Mouse (Mus musculus): Measurements from ENCODE around the gene Fus. TPM values are rescaled to one million over a fixed set of nuclear protein-coding genes. Genes with fewer than 3 reads are reported as not detected.

The Fus gene
- polyA plus RNA-seq (2015; fragmentation: Nextera tagmentation; extraction: Ambion mirVana) = 421 and 440 TPM in 2 replicates

DNA sequence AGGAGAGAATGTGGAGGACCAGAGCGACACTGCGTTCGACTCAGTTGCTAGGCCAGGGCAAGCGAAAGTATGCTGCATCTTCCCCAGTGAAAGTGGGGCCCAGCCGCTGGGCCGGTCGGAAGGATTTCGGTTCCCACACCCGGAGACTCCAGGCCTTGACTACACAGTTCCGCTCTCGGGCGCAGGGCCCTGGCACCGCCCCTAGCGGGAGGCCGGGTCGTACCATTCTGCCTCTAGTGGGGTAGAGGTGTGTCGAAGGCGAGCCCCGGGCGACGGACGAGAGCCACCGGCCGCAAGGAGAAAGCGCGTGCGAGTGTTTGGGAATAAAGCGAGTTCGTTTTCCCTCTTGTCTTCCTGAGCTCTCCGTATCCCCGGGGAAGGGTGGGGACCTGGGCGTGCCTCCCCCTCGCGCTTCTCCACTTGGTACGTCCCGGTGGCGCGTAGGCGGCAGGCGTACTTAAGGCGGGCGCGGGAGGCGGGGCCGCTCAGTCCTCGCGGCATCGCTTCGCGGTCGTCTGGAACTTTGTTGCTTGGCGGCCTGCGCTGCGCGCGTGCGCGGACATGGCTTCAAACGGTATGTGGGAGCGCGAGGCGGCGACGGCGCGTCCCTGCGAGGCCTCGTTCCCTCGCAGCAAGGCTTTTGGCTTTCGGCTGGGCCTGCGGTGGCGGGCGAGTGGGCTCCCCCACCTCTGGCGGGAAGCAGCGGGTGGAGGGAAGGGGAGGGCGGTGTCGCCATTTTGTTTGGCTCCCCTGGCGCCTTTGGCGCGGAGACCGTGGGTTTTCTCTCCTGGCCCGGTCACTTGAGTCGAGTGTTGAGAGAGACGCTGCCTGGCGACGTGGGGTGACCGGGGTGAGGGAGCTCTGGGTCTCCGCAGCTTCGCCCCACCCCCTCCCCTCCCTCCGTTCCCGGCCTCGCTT is at the start of gene Fus:
Fus (plus strand) TSS at position 454 of the 918 bp plus-strand sequence.
- Histone ChIP-seq H3K4me2 (peak within 1 kb of the TSS; percentile 81), H3K9me3 (replicated peaks) (no peaks in the 10 kb centered on the region), H3K9ac (peak within 1 kb of the TSS; percentile 79), H3K4me3 (replicated peaks) (peak within 1 kb of the TSS; percentile 59), H3K27ac (peak within 1 kb of the TSS; percentile 91), H3K27me3 (no peaks in the 10 kb centered on the region), H3K36me3 (peaks cover 31% of the 10 kb centered on the region), H3K4me1 (peaks cover 23% of the 10 kb centered on the region)
- under 1% methylated on average over 92 of the region's 92 CpGs for WGBS
- peak; percentile 95 for ATAC-seq (replicated peaks; ENCODE audit: low FRiP score)

DNA sequence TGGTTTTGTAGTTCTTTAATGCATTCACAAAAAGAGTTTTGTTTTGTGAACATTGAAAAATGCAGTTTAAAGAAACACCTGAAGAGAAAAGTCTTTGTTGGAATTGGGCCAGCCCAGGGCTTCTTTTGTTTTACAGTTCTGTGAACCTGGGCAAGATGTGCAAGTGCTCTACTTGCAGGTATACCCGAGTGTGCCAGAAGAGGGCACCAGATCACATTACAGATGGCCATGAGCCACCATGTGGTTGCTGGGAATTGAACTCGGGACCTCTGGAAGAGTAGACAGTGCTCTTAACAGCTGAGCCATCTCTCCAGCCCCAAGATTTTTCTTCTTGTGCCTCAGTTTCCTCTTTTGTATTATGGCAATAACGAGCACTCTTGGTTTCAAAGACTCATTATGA is 49.1 kb upstream of the Fus start:
- no peak for ATAC-seq (replicated peaks; ENCODE audit: low FRiP score)
- no peak overlapping the region for H3K27ac ChIP-seq
- 53% methylated on average over 3 of the region's 3 CpGs for WGBS

DNA sequence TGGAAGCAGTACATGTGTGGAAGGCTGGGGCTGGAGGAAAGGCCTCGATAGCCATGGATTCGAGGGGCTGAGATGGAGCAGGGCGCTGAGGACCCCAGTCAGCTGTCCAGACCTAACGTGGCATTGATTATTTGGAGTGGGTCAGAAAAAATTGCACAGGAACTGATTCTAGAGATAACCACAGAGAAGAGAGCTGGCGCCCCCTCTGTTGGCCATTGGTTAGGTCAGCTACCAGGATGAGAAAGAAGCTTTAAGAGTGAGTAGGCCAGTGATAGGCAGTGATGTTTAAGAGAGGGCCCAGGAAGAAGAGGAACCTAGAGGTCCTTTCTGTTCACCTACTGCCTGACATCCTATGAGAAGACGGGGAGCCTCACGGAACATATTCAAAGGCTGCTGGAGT is 48.0 kb upstream of the Fus start:
- no peak overlapping the region for H3K4me3 ChIP-seq (replicated peaks)
- H3K4me1 ChIP-seq = peaks cover 5% of the 10 kb centered on the region
- peaks cover 77% of the 10 kb centered on the region for H3K36me3 ChIP-seq
- no peak overlapping the region for H3K4me2 ChIP-seq
- H3K9ac ChIP-seq = no peak overlapping the region
- WGBS = 86% methylated on average over 7 of the region's 7 CpGs
- no peaks in the 10 kb centered on the region for H3K27me3 ChIP-seq
- H3K27ac ChIP-seq = no peak overlapping the region
- no peak for ATAC-seq (replicated peaks; ENCODE audit: low FRiP score)
- H3K9me3 ChIP-seq (replicated peaks) = no peaks in the 10 kb centered on the region

More for the DNA sequence above, 49.1 kb upstream of the Fus start:
- H3K9ac ChIP-seq = no peak overlapping the region
- no peaks in the 10 kb centered on the region for H3K9me3 ChIP-seq (replicated peaks)
- peaks cover 70% of the 10 kb centered on the region for H3K36me3 ChIP-seq
- H3K4me2 ChIP-seq = no peak overlapping the region
- H3K27me3 ChIP-seq = no peaks in the 10 kb centered on the region
- no peak overlapping the region for H3K4me3 ChIP-seq (replicated peaks)
- H3K4me1 ChIP-seq = peaks cover 3% of the 10 kb centered on the region

DNA sequence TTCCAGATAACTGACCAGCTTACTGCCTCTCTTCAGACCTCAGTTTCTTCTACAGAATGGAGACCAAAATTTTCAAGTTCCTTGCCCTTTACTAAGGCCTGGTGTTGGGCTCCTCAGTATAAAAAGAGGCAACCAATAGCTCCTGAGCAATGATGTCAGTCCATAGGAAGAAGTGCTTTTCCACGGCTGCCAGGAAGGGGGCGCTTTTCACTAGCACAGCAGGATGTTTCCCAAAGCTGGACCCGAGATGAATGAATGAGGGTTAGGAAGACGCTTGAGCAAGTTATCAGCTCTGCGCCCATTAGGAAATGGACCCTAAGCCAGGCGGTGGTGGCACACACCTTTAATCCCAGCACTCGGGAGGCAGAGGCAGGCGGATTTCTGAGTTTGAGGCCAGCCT is 45.7 kb upstream of the Fus start:
- 68% methylated on average over 8 of the region's 8 CpGs for WGBS

DNA sequence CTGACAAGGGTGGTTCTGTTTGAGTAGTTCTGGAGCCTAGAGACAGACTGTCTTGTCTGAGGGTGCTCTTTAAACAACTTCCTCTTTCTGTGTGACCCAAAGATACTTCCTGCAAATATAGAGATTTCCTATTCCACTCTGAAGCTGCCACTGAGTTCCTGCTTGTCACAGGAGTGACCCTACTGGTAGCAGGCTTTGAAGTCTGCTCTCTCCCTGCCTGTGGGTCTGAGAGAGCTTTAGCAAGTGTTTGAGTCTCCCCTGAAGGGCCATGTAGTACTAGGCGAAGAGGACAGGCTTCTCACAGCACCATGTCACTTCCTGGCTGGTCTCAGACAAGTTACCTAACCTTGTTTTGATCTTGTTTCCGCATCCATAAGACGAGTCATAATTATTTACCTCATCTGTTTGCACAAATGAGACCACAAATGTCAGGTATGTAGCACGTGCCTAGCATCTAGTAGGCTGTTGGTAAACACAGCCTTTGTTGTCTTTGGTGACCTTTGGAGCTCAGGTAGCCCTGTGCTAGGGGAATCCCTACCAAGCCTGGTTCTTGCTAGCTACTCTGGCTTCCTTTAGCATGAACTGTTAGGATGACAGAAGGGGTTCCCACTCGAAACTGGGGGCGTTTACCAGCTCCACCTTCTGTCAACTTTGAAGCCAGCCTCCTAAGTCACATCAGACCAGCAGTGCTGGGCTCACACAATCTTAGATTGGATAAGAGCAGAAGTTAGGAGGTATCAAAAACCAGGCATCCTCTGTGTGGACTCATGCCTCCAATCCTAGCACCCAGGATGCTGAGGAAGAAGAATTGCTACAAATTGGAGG is 44.6 kb upstream of the Fus start:
- WGBS = 75% methylated on average over 6 of the region's 6 CpGs
- Histone ChIP-seq H3K27me3 (no peaks in the 10 kb centered on the region), H3K36me3 (peaks cover 76% of the 10 kb centered on the region), H3K27ac (peak overlapping the region; percentile 37; the same call in 1 of the 2 replicates), H3K9me3 (replicated peaks) (no peaks in the 10 kb centered on the region), H3K4me1 (peaks cover 38% of the 10 kb centered on the region), H3K4me2 (no peak overlapping the region), H3K4me3 (replicated peaks) (no peak overlapping the region), H3K9ac (no peak overlapping the region)
- ATAC-seq (replicated peaks; ENCODE audit: low FRiP score) = no peak

More for the DNA sequence above, 45.7 kb upstream of the Fus start:
- no peaks in the 10 kb centered on the region for H3K9me3 ChIP-seq (replicated peaks)
- peaks cover 26% of the 10 kb centered on the region for H3K4me1 ChIP-seq
- no peak overlapping the region for H3K9ac ChIP-seq
- H3K4me2 ChIP-seq = no peak overlapping the region
- H3K27me3 ChIP-seq = no peaks in the 10 kb centered on the region
- H3K36me3 ChIP-seq = peaks cover 78% of the 10 kb centered on the region
- no peak overlapping the region for H3K4me3 ChIP-seq (replicated peaks)
- no peak for ATAC-seq (replicated peaks; ENCODE audit: low FRiP score)
- H3K27ac ChIP-seq = no peak overlapping the region

DNA sequence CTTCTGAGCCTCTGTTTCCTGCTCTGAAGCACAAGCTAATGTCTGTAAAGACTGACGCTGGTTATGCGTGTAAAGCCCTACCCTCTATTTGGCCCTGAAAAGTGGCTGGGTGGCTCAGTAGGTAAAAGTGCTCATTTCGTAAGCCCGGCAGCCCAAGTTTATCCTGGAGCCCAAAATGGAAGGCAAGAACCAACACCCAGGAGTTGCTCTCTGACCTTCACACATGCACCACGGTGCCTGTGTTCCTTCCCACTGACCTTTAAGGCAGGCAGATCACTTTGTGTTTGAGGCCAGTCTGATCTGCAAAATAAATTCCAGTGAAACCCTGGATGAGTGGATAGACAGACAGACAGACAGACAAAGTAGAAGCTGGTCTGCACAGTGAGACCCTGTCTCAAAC is 43.5 kb upstream of the Fus start:
- H3K27ac ChIP-seq = peak overlapping the region; percentile 93
- no peak overlapping the region for H3K9ac ChIP-seq
- H3K4me2 ChIP-seq = no peak overlapping the region
- no peaks in the 10 kb centered on the region for H3K9me3 ChIP-seq (replicated peaks)
- H3K4me1 ChIP-seq = peaks cover 47% of the 10 kb centered on the region
- peaks cover 2% of the 10 kb centered on the region for H3K27me3 ChIP-seq
- no peak overlapping the region for H3K4me3 ChIP-seq (replicated peaks)
- ATAC-seq (replicated peaks; ENCODE audit: low FRiP score) = no peak
- 80% methylated on average over 5 of the region's 5 CpGs for WGBS
- H3K36me3 ChIP-seq = peaks cover 66% of the 10 kb centered on the region

DNA sequence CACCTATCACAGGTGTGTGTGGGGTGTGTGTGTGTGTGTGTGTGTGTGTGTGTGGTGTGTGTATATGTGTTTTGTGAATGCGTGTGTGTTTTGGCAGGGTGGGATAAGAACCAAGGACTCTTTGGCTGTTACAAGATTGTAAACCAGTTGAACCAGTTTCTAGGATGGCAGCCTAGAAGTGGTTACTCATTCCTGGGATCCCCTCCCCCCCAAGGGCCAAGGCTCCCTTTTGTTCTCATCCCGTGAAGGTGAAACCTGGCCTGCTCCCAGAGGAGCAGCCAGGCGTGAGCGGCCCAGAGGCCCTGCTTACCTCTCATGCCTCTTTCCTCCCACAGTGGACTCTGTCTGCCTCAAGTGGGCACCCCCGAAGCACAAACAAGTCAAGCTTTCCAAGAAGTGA is 42.0 kb upstream of the Fus start:
- H3K4me2 ChIP-seq = peak overlapping the region; percentile 8; the same call in 1 of the 2 replicates
- peaks cover 9% of the 10 kb centered on the region for H3K27me3 ChIP-seq
- no peak overlapping the region for H3K4me3 ChIP-seq (replicated peaks)
- WGBS = 36% methylated on average over 5 of the region's 5 CpGs
- H3K27ac ChIP-seq = peak overlapping the region; percentile 93
- H3K9me3 ChIP-seq (replicated peaks) = no peaks in the 10 kb centered on the region
- H3K9ac ChIP-seq = 0 out of 2 replicates have a peak overlapping the region, but pooled peaks have one; percentile 7
- peaks cover 59% of the 10 kb centered on the region for H3K4me1 ChIP-seq
- ATAC-seq (replicated peaks; ENCODE audit: low FRiP score) = peak; percentile 80
- peaks cover 64% of the 10 kb centered on the region for H3K36me3 ChIP-seq

DNA sequence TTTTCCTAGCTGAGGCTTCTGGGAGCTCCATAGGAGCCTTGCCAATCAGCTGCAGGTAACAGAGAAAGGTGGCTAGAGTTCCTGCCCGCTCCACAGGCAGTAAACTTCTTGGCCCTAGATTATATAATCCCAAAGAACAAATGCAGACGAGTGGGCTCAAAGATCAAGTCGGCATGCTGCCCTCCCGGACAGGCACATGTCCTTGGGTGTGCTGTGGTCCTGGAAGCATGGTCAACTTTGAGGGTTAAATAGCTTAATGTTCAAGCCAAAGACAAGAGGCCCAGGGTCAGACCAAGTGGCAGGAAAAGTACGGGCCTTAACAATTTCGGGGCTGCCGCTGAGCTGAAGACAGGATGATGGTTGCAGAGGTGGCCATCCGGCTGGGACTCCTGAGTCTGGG is 41.2 kb upstream of the Fus start:
- H3K27me3 ChIP-seq = peaks cover 9% of the 10 kb centered on the region
- ATAC-seq (replicated peaks; ENCODE audit: low FRiP score) = no peak
- H3K4me3 ChIP-seq (replicated peaks) = no peak overlapping the region
- no peaks in the 10 kb centered on the region for H3K9me3 ChIP-seq (replicated peaks)
- H3K4me1 ChIP-seq = peaks cover 65% of the 10 kb centered on the region
- 74% methylated on average over 8 of the region's 8 CpGs for WGBS
- H3K27ac ChIP-seq = peak overlapping the region; percentile 93
- peaks cover 57% of the 10 kb centered on the region for H3K36me3 ChIP-seq
- peak overlapping the region; percentile 19; the same call in 1 of the 2 replicates for H3K4me2 ChIP-seq
- peak overlapping the region; percentile 7; the same call in 1 of the 2 replicates for H3K9ac ChIP-seq

DNA sequence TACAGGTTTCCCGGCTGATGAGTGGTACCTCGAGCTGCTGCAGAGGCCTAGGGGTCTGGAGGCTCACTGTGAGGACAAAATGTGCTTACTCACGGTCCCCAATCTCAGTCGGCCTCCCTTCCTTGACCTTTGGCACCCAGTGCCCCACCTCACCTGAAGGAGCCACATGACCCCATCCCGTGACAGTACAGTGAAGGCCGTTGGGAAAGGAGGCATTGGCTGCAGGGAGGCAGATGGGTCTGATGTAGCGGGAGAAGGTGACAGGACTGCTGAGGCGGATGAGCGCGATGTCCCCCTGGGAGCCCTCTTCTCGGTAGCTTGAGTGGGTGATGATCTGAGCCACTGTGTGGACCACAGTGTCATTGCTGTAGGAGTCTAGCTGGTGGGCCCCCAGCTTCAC is 40.4 kb upstream of the Fus start:
- 80% methylated on average over 11 of the region's 11 CpGs for WGBS
- ATAC-seq (replicated peaks; ENCODE audit: low FRiP score) = no peak
- Histone ChIP-seq H3K36me3 (peaks cover 52% of the 10 kb centered on the region), H3K4me2 (peak overlapping the region; percentile 55), H3K4me3 (replicated peaks) (no peak overlapping the region), H3K4me1 (peaks cover 73% of the 10 kb centered on the region), H3K9me3 (replicated peaks) (no peaks in the 10 kb centered on the region), H3K27ac (peak overlapping the region; percentile 93), H3K9ac (no peak overlapping the region), H3K27me3 (peaks cover 9% of the 10 kb centered on the region)

DNA sequence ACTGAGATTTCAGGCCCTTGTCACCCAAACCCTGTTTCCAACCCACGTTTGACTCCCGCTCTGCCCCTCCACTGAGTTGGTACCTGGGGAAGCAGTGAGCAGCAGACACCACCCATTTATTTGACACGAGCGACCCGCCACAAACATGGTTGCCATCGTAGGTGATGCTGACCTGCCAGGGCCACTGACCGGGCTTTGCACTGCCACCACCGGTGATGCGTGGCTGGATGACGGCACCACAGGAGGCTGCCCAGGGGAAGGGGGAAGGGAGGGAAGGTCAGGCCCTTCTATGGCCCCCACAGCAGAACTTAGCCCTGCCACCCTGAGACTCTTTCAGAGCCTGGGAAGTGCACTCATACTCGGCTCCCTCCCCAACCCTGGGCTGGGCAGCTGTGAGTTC is 39.5 kb upstream of the Fus start:
- no peak for ATAC-seq (replicated peaks; ENCODE audit: low FRiP score)

DNA sequence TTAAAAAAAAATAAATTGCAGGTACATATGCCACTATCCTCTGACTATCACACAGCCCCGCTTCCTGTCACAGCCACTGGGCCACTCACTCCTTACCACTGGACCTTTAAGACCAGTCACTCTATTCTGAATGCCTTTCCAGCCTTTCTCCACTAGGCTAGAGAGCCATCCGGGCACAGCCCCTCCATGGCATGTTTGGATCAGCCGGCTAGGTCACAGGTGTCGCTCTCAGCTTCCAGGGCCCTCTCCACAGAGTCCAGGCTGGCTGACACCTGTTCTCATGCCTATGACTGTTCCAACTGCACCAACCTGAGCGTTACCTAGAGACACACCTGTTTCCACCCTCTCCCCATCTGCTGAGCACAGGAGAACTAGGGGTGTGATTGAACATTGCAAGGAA is 38.7 kb upstream of the Fus start:
- 43% methylated on average over 5 of the region's 5 CpGs for WGBS
- ATAC-seq (replicated peaks; ENCODE audit: low FRiP score) = no peak
- peak overlapping the region; percentile 55 for H3K4me2 ChIP-seq
- peak overlapping the region; percentile 64; the same call in 1 of the 2 replicates for H3K9ac ChIP-seq
- peak overlapping the region; percentile 93 for H3K27ac ChIP-seq
- peaks cover 38% of the 10 kb centered on the region for H3K36me3 ChIP-seq
- peaks cover 91% of the 10 kb centered on the region for H3K4me1 ChIP-seq
- H3K4me3 ChIP-seq (replicated peaks) = peak overlapping the region; percentile 53
- H3K27me3 ChIP-seq = peaks cover 9% of the 10 kb centered on the region
- H3K9me3 ChIP-seq (replicated peaks) = no peaks in the 10 kb centered on the region

More for the DNA sequence above, 39.5 kb upstream of the Fus start:
- WGBS = 71% methylated on average over 11 of the region's 11 CpGs
- peaks cover 82% of the 10 kb centered on the region for H3K4me1 ChIP-seq
- H3K9ac ChIP-seq = 0 out of 2 replicates have a peak overlapping the region, but pooled peaks have one; percentile 64
- peak overlapping the region; percentile 55 for H3K4me2 ChIP-seq
- peak overlapping the region; percentile 53 for H3K4me3 ChIP-seq (replicated peaks)
- H3K36me3 ChIP-seq = peaks cover 43% of the 10 kb centered on the region
- peak overlapping the region; percentile 93 for H3K27ac ChIP-seq
- peaks cover 9% of the 10 kb centered on the region for H3K27me3 ChIP-seq
- no peaks in the 10 kb centered on the region for H3K9me3 ChIP-seq (replicated peaks)

Measured in kidney, embryonic 15.5 days (tissue).